Mouse (Mus musculus) CD4-positive, CD25-positive, alpha-beta regulatory T cell, adult 4 months (primary cell): ENCODE measurements around the gene Gm6871. TPM values are rescaled to one million over a fixed set of nuclear protein-coding genes. Genes with fewer than 3 reads are reported as not detected.
"Not testable (repeated sequence)": the region's sequence is repeated elsewhere in the genome, so short reads cannot be mapped to it uniquely, and the experiment has no call there.

Source experiments
- ATAC-seq: one replicate; pipeline ENCODE4 v1.8.0; 2017
- polyA plus RNA-seq, 2 experiments: library from polyadenylated mRNA; unstranded; fragments of 100-300 nt; shearing (Covaris generic); gene quantifications; one replicate each; pipeline ENCODE4 v1.2.1; 2017

Gene Gm6871
- not detected for polyA plus RNA-seq

GRCm38 (mm10) chr7:41573562-41573961 is at the start of gene Gm6871:
TSS of gene Gm6871 (minus strand) at chr7:41573662.
- ATAC-seq, result not testable (repeated sequence)

DNA sequence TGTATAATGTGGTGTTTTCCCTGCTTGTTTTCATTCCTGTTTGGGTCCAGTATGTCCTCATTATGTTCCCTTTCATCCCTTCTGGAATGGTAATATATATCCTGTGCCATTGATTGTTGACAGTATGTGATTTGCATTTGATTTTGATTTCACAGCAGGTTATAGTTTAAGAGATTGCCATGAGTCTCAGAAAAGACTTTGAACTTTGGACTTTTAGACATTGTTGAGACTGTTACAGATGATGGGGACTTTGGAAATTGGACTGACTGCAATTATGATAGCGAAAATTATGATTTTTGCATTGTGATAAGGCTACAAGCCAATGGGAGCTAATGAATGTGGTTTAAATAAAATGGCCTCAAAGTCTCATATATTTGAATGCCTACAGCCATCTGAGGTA is 42.8 kb upstream of the Gm6871 start:
- not testable (repeated sequence) for ATAC-seq

GRCm38 (mm10) chr7:41611654-41612053 is 38.2 kb upstream of the Gm6871 start:
- no peak for ATAC-seq

GRCm38 (mm10) chr7:41599932-41600548 is 26.6 kb upstream of the Gm6871 start:
- ATAC-seq, result no peak

GRCm38 (mm10) chr7:41599034-41599813 is 25.8 kb upstream of the Gm6871 start, which contains the start of gene 2610021A01Rik:
TSS of gene 2610021A01Rik (plus strand) at chr7:41599230.
- ATAC-seq, result peak; percentile 97

DNA sequence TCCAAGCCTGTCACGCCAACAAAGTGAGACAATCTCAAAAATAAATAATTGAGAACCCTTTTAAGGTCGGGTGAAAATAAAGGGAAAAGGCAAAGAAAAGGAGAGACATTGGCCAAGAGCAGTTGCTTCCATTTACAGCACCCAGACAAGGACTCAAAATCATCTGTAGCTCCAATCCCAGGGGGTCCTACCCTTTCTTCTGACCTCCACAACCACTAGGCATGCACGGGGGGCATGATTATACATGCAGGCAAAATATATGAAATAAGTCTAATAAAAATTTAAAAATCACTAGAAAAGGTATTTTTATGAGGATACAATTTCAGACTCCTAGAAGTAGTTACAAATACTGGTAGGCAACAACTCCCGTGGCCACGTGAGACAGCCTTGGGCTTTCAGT is 25.2 kb upstream of the Gm6871 start:
- no peak for ATAC-seq

DNA sequence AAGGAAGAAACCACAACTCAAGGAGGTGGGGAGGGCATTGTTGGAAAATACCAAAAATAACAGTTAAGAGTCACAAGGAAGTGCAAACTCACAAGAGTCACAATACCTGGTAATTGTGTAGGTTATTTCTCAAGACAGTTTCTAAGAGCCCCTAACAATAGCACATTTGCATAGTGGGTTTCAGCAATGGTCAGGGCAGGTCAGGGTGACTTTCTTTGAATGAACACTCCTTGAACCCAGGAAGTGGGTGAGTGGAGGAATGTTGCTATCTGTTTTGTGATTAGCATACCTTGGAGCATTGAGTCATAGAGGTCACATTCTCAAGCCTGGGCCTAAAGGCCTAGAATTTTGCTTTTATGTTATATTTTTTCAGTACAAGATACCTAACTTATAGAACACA is 14.4 kb upstream of the Gm6871 start:
- ATAC-seq, result not testable (repeated sequence)

DNA sequence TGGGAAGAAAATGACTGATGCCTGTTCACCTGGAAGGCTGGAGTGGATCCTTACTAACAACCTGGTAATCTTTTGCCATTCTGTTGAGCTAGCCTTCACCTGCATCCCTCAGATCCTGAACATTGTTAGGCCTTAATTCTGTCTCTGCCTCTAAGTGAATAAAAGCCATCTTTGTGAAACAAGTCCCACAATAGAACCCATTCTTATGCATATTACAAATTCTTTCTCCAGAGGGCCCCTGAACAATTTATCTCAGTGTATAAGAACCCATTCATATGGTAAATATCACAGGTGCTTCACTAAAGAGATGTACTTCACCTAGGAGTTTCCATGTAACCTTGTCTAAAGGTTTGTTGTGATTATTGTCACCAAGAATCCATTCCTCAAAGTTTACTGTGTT is 8.6 kb upstream of the Gm6871 start:
- ATAC-seq, result no peak

DNA sequence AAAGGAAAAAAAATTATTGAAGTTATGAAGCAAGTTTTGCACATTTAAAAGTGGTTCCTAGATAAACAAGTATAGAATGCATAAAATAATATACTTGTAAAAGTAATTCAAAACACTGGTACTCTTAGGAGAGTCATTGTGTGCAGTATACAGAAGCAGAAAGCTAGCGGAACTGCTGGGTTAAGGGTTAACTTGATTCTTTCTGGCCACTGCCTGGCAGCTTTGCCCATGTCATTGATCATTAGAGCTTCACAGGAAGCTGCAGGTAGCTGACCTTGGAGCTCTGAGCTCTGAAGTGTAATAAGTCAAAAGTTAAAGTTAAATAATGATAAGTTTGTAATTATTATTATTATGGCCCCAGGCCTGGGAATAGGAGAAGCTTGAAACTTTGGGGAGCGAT is 4.5 kb upstream of the Gm6871 start:
- no peak for ATAC-seq

- ATAC-seq, result no peak
Measured at GRCm38 (mm10) chr7:41560681-41561080, 12.8 kb downstream of the Gm6871 start.

DNA sequence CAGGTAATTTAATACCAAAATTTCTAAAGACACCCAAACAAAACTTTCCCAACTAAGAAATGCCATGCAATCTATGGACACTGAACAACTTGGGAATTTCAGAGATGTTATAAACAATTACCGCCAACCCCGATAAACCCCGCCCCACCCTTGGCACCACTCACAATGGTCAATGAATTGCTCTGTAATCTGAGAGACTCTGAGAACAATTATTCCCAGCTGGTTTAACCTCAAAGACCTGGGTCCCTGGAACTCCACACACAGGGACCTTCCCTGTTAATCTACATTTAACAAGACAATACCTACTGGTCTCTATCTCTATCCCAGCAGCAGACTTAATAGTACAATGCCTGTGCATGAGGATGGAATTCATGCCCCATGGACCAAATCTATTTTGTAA is 60.8 kb downstream of the Gm6871 start:
- ATAC-seq, result no peak

GRCm38 (mm10) chr7:41512207-41512606 is 61.3 kb downstream of the Gm6871 start:
- ATAC-seq, result no peak

- ATAC-seq, result no peak
Measured at GRCm38 (mm10) chr7:41502402-41502801, 71.1 kb downstream of the Gm6871 start.

DNA sequence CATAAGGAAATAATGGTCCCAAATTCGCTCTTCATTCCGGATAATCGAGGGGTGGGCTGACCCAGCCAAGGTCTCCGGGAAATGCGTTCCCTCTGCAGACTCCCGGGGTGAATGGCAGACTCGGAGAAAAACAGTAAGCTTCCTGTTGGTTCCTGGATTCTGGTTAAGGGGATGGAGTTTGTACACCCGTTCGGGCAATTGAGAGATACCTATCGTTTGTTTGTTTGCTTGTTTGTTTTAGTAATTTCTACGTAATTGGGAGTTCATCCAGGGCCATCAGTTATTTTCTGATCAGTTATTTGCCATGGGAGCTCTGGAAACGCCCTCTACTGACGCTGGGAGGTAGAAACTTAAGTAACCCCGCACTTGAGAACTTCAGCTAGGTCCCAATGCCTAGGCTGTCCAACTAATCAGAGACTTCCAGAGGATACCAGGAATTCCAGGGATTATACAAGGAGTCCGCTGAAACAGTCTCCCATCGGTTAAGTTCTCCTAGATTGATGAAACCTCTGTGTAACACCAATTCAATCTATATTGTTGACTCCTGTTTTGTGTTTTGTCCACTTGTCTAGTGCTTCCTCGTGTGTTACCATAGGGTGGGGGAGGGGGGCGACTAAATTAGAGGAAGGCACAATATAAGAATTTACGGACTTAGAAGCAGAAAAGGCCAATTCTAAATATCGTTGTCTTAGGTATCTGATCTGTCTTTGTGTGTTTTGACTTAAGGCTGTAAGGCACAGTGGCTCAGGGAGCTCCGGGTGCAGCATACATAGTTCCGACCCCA is 73.1 kb downstream of the Gm6871 start:
- ATAC-seq, result peak; percentile 40

DNA sequence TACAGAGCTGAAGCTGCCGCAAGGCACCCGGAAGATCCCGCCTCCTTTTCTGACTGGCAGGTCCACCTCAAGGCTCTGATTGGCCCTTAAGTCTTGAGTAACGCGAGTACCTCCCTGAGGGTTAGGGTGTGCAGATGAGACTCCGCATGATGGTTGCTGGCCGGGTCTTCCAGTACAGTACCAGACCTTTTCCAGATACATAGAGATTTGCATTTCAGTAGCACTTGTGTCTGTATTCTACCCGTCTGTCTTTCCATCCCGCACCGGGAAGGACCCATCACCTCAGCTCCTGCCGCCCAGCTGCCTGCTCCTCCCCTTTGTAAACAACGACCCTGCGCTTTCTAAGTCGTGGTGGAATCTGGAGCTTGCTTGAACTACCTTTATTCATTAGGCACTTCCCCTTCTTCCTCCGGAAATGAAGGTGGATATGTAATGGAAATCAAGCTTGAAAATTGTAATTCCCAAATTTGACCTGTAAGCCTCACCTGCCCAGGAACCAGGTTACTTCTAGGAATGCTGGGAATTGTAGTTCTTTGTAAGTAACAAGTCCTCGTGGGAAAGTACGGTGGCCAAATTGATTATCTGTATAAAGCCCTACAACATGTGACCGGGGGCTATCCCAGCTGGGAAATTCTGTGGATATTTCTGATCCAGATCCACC is 73.9 kb downstream of the Gm6871 start, which contains the start of the genes Gm20449 and AW146154:
Gene Gm20449 (minus strand): TSS at position 29 of the 661 bp plus-strand sequence.
Gene AW146154 (minus strand): TSS at position 502 of the 661 bp plus-strand sequence.
- ATAC-seq, result peak; percentile 97

DNA sequence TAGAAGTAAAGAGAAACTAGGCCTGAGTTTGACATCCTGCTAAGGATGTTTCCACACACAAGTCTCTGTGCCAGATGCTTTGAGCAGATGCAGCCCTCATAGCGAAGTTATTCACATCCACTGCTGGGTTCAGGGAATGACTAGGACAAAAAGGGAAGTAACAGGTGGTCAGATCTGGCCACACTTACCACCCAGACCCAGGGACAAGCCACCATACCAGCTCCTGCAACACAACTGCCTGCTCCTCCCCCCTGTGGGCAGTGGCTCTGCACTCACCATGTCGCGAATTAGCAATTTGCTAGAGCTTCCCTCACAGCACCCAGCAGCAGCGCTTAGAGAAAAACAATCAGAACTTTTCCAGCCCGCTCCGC is 74.5 kb downstream of the Gm6871 start:
- peak; percentile 13 for ATAC-seq

DNA sequence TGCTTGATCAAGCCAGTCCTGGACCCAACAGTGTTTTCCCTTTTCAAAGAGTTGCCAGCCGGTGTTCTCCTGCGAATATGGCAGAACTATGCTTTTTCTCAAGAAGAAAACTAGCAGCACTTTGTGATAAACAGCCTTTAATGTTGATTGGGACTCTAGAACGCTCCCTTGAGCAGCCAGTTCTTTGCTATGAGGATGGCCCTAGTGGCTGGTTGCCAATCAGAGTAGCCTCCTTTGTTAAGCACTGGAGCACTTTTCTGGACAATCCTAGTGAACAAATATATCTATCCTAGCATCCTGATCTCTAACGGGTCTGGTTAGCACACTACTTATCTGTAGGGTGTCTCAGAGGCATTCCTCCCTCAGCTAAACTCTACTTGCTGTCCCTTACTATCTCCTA is 75.0 kb downstream of the Gm6871 start:
- not testable (repeated sequence) for ATAC-seq

- no peak for ATAC-seq
Measured at GRCm38 (mm10) chr7:41497871-41498270, 75.6 kb downstream of the Gm6871 start.
